Mouse (Mus musculus) adrenal gland, adult 2 months (tissue): Measurements from ENCODE around the gene Rgl1. TPM values are rescaled to one million over a fixed set of nuclear protein-coding genes. Genes with fewer than 3 reads are reported as not detected.
"Not testable (repeated sequence)": the region's sequence is repeated elsewhere in the genome, so short reads cannot be mapped to it uniquely, and the experiment has no call there.

Source experiments
- DNase-seq: peaks from one replicate; pipeline ENCODE4 v3.0.0; 2021
- polyA plus RNA-seq: library from polyadenylated mRNA; depleted of rRNA; stranded (reverse); fragments of >200 nt; gene quantifications from 2 replicates; pipeline ENCODE4 v1.2.3, GENCODE M21; 2012
- total RNA-seq, 2 experiments: library from RNA; stranded (reverse); gene quantifications; 2 replicates each; pipeline ENCODE4 v1.2.3; 2021

Rgl1 gene
- total and polyA plus RNA-seq, 3 experiments = 4.4 to 38.3 (median 17.9) TPM

DNA sequence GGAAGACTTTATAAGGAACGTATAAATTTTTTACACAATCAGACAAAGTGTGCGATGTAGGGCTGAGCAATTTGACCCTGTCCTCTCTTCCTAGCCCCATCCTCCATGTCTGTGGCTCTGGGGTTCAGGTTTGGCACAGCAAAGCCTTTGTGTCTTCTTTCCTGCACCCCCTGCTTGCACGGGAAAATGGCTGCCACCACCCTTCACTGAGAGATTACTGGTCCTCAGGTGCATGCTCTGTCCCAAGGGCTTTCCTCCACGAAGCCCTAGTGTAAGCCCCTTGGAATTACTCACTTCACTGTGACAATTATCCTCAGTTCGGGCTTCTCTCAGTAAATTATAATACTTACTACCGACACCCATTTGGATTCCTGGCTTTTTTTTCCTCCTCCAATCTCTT, 109.5 kb downstream of the Rgl1 start:
- DNase-seq = no peak

GRCm38 (mm10) chr1:152654851-152655250, 111.3 kb downstream of the Rgl1 start:
- no peak for DNase-seq

DNA sequence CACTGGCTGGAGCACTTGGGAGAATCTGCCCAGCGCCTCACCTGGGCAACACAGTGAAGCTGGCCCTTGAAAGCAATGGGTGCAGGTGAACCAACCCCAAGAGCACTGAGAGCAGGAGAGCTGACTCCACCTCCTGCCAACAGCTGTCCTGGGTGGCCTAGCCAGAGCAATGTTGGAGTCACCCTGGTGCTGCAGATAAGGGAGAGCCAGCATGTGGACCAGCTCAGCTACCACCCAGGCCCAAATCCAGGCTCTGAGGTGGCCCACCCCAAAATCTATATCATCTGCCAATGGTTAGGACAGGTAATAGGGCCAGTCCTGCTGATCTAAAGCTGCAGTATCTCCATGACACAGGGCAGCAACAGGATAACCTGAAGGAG, 114.7 kb downstream of the Rgl1 start:
- DNase-seq = no peak

DNA sequence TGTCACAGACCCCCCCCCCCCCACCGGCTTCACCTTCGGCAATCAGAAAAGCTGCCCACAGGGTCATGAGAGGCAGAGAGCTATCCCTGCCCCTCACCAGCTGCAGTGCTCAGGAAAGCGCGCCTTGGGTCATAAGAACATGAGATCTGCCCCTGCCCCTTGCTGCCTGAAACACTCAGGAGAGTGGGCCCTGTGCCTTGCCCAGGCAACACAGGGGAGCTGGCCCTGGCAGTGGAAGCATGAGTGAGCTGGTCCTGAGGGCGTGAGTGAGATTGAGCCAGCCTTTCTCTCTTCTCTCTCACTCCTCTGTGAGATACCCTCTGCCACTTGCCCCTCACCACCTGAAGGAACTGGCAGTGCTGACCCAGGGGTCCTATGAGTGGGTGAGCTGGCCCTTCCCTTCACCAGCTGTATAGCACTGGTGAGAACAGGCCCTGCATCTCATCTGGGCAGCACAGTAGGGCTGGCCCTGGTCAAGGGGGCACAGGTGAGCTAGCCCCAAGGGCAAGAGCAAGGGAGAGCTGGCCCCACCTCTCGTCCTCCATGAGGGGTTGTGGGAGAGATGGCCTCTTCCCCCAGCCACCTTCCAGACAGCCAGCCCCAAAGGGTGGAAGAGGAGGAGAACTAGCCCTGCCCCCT, 115.2 kb downstream of the Rgl1 start:
- no peak for DNase-seq

- DNase-seq = no peak
These were observed 118.1 kb downstream of the Rgl1 start for GRCm38 (mm10) chr1:152648052-152648451.

DNA sequence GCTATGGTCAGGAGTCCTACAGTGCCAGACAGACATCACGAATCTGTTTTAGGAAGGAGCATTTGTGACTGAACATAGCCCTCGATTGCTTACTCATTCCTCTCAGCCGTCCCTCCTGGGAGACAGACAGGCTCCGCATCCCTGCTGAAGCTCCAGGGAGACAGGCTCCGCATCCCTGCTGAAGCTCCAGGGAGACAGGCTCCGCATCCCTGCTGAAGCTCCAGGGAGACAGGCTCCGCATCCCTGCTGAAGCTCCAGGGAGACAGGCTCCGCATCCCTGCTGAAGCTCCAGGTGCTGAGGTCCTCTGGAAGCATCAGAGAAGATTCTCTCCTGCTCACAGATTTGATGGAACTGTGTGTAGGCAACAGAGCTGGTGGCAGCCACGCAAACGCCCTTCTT, 123.9 kb downstream of the Rgl1 start:
- not testable (repeated sequence) for DNase-seq

DNA sequence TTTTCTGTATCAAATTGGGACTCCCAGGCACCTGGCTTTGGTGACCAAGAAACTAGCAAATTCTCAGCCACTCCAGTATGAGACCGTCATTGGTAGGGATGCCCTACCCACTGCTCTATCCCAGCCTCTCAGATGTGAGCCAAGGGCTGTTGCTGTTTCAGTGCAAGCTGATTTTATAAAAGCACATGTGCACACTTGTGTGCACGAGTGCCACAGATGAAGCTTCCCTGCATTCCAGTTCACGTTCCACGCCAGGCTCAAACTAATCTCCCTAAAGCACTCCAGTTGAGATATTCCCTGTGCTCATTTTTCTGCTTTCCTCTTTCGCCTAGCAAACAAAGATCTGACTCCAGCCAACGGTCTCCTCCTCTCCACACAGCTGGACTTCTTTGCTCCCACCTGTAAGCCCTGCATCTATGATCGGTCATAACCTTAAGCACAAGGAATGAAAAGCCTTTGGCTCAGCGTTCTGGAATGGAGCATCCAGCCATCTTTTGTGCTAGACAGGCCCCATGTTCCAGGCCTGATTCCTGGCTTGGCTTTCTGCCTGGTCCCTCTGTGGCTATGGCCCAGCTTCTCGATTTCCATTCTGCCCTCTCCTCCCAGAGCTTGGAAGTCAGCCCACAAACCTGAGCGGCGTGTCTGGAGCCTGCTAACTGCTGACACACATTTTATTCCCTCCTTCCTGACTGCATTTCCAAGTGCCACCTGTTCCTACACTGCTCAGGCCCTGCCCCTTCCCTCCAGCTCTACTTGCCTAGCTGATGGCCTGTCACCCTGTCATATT, 125.8 kb downstream of the Rgl1 start:
- peak; percentile 43 for DNase-seq

DNA sequence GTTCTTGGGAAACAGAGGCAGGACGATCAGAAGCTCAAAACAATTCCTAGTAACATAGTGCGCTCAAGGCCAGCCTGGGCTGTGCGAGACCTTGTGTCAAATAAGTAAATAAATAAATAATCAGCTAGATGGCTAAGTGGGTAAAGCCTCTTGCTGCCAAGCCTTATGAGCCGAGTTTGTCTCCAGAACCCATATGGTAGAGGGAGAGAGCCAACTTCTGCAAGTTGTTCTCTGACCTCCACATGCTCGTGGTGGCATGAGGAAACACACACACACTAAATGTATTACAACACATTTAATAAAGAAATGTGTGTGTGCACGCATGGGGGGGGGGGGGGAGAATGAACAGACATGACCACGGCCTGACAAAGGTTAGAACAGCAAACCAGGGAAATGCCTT, 126.8 kb downstream of the Rgl1 start:
- no peak for DNase-seq

- no peak for DNase-seq
These were observed 131.5 kb downstream of the Rgl1 start for GRCm38 (mm10) chr1:152634638-152635037.

- DNase-seq = no peak
These were observed 136.4 kb downstream of the Rgl1 start for GRCm38 (mm10) chr1:152629780-152630179.

- no peak for DNase-seq
These were observed 140.5 kb downstream of the Rgl1 start for GRCm38 (mm10) chr1:152625651-152626050.

DNA sequence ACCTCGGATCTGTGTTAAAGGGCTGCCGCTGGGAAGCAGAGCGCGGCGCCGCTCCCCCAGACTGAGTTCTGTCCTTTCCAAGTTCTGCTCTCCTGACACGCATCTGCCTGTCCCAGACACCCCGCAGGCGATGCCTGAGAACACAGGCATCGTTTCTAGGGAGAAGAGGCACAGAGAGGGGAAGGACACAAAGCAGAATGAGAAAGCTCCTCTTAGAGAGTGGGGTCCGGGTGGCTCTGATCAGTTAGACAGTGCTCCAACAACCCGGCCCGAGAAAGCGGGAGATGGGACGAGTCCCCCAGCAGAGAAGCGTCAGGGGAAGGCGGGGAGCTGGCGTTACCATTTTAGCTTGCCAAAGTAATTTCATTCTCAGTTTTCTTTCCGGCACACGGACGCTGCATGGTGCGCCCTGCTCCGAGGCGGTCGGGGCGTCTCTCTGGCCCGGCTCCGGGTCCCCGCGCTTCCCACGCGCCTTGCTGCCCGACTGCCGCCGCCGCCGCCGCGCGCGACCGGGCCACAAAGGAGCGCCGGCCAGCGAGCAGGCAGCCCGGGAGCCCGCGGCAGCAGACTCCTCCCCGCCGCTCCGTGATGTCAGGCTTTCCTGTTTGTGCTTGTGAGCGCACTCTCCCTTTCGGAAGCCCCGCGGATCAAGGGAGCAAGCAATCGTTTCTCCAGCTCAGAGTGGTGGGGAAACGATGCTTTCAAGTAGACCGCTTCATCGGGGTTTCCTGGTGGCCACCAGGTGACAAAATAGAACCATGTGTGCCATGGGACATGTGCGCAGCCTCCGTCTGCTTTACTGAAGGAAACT, 141.3 kb downstream of the Rgl1 start:
- peak; percentile 86 for DNase-seq

DNA sequence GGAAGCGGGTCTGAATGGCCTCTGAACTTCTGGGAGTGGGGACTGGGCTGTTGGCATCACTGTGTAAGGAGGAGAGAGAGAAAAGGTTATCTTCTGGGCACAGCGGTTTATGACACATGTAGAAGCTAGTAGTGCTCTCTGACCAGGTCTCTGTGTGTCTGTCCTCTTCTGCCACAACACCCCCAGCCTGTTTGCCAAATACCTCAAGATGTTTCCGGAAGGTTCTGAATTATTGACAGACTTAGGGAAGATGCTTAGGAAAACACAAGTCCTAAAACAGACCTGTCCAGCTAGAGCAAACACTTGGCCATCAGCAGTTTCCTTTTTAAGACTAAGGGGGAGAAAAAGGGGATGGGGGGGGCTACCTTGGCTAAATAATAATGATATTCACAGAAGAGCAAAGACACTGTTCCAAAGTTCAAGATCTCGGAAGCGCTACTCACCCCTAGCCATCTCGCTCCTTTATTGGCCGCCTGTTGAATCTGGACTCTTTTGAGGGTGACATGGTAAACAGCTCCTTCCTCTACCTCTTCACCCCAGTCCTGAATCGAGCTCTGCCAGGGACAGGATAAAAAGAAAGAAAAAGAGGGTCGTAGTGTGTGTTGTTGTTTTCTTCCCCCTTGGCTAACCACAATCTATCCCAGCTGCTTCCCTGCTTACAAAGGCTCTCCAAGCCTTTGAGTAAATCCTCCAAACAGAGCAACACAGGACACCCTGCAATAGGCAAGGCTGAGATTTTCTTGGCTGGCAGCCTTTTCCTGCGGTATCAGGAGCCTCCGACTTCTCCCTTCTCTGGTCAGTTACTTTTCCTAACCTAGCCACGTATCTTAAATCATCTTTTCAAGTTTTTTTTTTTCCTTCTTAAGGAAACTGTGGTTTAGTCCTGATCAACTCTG, 142.5 kb downstream of the Rgl1 start:
- peak; percentile 34 for DNase-seq

GRCm38 (mm10) chr1:152622765-152623211, 143.4 kb downstream of the Rgl1 start:
- peak; percentile 58 for DNase-seq

GRCm38 (mm10) chr1:152621624-152622023, 144.5 kb downstream of the Rgl1 start:
- no peak for DNase-seq

DNA sequence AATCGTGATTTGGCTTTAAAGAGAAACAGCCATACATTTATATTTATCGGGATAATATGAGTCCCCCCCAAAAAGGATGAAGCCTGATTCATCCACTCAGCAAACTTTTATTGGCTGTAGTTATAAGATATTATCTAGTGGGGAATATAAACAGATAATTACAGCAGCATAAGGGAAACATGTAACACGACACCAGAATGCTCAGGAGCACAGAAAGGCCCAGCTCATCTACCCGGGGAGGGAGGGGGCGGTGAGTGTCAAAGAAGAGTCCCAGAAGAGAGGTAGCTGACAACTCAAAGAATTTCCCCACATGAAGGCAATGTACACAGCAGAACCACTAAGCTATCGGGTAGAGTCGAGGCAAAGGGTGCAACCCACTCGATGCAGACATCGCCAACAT, 146.8 kb downstream of the Rgl1 start:
- DNase-seq = no peak

- no peak for DNase-seq
These were observed 147.3 kb downstream of the Rgl1 start for GRCm38 (mm10) chr1:152618896-152619295.

GRCm38 (mm10) chr1:152618381-152618780, 147.8 kb downstream of the Rgl1 start:
- DNase-seq = no peak

- DNase-seq = no peak
These were observed 148.3 kb downstream of the Rgl1 start for GRCm38 (mm10) chr1:152617745-152618342.

DNA sequence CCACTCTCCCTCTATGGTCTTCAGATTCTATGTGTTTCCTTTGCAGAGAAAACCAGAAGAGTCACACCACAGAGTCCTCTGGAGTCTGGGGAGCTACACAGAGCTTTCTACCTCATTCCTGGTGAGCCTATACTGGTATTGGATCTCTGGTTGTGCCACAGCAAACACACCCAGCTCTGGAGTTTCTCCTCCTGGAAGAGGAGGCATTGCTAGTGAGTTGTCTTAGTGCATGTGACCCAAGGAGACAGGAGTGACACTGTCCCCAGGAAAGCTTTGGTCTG, 149.4 kb downstream of the Rgl1 start:
- no peak for DNase-seq

DNA sequence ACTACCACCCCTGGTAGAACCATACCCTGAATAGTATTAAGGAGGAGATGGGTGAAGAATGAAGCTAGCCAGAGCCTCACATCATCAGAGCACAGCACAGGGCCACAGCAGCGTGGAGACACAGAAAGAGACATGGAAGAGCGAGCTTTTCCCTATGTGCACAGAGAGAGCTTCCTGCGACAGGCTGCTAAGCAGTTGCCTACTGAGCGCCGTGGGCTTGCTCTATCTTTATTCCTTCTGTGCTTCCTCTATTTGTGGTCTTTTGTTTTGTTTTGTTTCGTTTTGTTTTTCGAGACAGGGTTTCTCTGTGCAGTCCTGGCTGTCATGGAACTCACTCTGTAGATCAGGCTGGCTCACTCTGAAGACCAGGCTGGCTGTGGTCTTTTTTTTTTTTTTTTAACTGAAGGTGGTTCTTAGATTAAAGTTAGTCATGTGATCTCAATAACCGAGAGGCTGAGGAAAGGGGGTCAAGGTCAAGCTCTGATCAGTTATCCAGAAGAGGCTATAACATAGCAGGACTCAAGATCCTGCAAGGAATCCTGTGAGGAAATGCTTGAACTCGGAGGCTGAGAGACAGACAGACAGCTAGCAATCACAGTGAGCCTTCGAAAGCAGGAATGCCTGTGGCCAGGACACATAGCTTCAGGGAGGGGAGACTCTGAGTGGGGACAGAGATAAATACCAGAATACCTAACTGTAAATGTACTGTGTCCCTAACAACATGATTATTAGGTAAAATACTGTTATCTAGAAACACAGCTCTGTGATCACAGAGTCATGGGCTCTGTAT, 150.0 kb downstream of the Rgl1 start:
- no peak for DNase-seq
